Mouse (Mus musculus) urinary bladder, postnatal 25 days (tissue): ENCODE measurements around the gene Zcchc3.
"Not testable (repeated sequence)": the region's sequence is repeated elsewhere in the genome, so short reads cannot be mapped to it uniquely, and the experiment has no call there.

ENCODE experiments used
- DNase-seq: peaks from one replicate; pipeline ENCODE4 v3.0.0; 2022; ENCODE audit warnings: low spot score

Zcchc3 gene

DNA sequence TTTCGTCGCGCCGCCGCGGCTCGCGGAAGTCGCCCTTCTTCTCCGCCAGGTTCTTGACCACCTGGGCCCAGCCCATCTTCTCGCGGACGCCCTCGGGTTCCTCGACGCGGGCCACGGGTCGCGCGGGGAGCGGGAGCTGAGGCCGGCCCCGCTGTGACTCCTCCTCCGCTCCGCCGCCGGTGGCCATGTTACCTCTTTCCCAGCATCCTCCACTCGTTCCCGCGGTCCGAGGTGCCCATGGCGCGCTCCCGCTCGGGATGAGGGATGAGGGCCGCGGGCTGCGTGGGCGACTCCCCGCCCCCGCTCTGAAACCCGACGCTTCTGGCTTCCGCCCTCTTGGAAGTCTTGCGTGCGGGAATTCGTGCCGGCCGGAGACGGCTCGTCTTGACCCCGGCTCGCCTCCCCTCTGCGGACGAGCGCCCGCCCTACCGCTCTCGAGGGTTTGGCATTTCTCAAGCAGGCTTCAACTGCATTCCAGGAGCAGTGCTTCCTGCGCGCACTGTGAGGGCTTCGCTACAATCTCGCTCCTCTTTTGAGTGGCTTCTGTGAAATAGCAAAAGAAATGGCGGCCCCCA is at the start of gene Zcchc3:
Zcchc3 (minus strand) TSS at position 437 of the 575 bp plus-strand sequence.
- DNase-seq = peak; percentile 76

DNA sequence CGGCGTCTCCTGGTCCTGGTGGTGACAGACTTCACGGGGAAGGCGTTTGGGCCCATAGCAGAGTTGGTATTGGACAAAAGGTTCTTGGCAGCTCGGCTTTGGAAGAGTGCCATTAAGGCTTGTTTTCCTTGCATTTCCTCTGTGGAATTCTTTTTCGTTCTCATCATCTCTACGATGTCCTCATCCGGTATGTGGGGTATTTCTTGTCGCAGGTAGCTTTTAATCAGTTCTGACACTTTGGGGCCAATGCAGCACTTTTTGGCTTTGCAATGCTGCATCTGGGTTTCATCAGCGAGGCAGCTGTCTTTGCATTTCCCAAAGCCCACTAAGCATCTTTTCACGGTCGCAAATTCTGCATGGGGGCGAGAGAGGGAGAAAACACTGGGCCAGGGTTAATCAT is 44.4 kb upstream of the Zcchc3 start:
- DNase-seq = no peak

DNA sequence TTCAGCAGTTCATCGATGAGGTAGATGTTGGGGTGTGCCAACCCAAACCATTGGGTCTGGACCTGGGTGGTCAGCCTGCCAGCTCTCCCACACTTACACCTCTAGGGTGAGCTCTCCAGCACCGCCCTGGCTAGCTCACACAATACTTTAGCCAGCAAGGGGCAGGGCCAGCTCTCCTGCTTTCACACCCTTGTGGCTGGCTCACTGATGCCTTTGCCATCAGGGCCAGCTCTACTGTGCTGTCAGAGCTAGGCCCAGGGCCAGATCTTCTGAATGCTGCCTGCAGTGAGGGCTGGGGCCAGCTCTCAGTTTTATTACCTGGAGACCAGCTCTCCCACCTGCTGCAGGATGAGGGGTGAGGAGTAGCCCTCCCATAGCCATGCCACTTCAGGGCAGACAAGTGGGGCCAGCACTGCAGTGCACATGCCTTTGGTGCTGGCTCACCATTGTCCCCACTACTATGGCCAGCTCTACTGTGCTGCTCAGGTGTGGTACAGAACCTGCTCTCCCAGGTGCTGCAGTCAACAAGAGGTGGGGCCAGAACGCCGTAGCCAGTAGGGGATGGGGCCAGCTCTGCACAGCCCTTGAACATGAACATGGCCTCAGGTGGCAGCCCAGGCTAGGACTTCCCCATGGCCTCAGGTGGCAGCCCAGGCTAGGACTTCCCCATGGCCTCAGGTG is 37.4 kb upstream of the Zcchc3 start:
- DNase-seq = no peak

DNA sequence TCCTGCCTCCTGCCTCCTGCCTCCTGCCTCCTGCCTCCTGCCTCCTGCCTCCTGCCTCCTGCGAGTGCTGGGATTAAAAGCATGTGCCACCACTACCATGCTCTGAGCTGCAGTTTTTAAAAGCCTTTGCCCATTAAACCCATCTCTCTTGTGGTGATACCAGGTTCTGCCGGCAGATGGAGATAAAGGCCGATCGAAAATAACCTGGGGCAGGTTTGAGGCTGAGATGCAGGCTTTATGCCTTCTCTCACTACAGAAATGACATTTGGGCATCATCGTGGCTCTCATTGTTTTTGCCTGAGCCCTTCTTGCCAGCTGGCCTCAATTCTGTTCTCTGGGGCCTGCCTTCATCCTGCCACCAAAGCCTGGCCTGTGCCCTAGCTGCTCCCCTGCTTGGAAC is 35.4 kb upstream of the Zcchc3 start:
- DNase-seq = peak; percentile 37

DNA sequence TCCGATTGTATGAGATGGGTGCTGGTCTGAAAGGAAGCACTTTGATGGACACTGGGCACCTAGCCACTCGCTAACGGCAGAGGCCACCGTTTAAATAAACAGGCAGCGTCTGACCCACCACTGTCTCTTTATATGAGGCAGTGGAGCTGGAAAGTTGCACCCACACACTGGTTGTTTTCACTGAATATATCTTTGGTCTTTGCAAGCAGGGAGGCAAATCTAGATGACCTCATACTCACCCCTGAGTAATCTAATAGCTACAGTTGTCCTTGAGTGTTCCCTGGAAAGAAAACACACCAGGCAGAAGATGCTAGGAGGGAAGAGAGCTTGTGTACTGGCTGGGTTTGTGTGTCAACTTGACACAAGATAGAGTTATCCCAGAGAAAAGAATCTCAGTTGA is 32.6 kb upstream of the Zcchc3 start:
- DNase-seq = no peak

DNA sequence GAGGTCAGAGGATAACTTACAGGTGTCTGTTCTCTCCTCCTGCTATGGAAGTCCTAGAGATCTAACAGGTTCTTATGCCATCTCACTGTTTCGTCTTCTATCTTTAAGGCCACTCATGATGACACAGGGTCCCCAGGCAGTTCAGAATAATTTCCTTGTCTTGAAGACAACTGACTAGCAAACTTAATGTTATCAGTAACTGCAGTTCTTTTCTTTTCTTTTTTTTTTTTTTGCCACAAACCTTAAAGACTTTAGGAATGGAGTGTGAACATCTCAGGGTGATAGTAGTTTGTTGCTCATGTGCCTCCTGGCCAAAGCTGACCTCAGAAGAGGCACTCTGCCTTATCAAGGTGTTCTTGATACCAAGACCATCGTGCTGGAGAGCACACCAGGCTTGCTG is 31.8 kb upstream of the Zcchc3 start:
- no peak for DNase-seq

DNA sequence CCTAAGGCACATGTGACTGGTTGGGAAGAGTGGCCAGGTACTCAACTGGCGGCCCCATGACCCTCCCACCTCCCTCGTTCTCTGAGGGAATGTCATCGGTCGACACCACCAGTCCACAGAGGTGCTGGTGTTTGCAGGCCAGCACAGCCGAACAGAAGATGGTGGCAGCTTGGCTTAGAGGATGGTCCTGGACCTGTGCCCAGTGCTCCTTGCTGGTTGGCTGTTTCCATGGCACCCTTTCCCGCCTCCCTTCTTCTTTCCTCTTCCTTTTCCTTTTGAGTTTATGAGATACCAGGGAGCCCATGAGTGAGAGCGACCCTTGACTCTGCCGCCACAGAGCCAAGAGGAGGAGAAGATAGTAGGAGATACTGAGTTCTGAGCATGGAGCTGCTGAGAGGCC is 28.5 kb upstream of the Zcchc3 start:
- DNase-seq = no peak

DNA sequence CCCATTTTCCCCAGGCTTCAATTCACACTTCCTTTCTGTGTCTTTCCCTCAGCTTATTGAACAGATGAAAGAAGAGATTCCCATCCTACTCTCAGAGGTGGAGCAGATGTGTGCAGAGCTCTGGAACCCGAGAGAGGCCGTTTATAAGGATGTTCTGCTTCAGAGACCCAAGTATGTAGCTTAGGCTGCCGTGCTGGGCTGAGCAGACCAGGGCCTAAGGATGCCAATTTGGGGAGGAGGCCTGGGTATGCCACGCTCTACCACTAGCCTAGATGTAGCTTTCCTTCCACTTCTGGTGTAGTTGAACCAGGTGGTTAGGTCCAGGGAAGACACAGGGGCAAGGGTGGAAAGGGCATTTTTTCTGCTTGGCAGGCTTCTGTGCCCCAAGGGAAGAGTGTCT is 27.5 kb upstream of the Zcchc3 start:
- DNase-seq = no peak

DNA sequence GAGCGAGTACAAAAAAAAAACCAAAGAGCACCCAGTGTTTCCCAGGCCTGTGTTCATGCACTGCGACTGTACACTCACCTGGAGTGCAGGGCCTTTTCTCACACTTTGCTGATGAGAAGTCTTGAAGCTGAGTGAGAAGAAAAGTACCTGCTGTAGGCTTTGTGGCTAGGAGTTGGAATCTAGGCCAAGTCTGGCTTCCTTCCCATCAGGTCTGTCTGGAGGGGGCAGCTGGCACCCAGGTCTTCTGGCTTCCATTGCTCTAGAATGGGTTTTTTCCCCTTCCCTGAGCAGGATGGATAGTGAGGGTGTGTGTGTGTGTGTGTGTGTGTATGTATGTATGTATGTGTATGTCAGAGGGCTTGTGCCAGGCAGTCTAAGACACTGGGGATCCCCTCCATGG is 25.0 kb upstream of the Zcchc3 start:
- no peak for DNase-seq

DNA sequence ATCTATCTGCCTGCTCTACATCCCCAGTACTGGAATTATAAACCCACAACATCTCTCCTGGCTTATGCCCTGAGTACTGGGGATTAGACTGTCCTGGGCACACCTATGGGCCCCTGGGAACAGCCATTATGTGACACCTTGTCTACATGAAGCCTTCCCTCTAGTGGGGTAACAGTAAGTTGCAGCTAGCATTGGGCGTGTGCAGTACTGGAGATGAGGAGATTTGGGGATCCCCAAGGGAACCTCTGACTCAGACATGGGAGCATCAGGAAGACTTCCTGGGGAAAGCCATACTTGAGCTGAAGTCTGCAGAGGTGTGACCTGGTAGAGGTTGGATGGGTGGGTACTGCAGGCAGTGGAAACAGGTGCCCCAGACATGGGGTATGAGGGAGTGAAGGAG is 24.1 kb upstream of the Zcchc3 start:
- DNase-seq = no peak

DNA sequence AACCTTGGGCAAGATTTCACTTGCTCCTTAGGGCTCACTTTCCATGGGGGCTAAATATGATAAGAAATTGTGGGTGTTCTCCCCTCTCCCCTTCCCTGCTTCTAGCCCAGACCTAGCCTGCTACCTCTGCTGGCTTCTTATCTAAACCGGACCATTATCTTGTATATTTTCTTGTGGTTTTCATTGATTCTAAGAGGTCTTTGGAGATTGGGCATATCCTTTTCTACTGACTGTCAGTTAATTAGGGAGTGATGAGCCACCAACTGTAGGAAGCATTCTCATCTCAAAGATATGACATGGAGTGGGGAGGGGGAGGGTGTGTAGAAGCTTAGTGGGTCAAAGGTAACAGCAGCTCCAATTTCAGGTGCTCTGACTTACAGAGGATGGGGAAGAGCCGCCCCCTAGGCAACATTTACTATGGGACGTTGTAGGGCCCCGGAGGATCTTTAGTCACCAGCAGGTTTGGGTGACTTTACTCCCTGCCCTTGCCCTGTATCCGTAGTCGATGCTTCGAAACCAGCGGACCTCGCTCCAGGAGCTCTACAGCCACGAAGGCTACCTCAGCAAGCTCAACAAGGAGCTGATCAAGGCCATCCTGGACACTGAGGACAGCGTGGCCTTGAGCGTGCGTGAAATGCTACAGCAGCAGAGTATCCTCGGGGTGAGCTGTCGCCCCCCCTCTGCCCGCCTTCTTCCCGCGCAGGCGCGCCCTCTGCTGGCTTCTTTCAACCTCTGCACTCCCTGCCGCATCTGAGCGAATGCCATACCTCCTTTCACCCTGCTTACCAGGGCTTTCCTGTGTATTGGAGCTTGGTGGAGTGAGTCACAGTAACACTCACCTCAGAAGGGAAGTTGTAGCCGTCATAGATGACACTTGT is 22.4 kb upstream of the Zcchc3 start:
- peak; percentile 89 for DNase-seq

DNA sequence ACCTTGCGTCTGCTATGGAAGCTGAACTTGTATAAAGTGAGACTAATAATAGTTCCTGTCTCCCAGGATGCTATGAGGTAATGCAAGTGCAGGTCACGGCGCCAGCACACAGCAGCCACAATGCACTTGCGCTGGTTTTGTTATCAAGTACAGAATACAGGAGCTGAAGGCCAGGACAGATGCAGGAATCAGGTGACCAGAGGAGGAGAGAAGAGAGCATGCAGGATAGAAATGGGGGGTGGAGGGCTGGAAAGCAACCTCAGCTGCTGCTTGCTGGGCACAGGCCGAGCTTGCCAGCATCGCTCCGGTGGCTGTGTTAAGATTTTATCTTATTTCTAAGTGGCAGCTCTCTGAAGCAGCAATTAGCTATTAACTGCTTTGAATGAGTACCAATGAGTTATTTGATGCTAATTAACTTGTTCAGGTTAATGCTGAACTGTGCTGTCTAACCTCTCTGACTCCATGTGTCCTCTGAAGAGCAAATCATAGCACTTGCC is 21.6 kb upstream of the Zcchc3 start:
- DNase-seq = no peak

DNA sequence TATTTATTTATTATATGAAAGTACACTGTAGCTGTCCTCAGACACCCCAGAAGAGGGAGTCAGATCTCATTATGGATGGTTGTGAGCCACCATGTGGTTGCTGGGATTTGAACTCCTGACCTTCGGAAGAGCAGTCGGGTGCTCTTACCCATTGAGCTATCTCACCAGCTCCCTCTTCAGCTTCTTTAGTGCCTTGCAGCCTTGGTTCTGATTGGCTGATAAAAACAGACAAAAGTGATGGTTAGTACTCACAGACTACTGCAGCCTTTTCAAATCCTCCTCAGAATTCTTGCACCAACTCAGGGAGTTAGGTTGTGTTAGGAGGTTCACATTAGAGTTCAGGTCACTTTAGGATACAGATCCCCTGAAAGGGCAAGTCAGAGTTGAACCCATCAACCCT is 13.7 kb upstream of the Zcchc3 start:
- DNase-seq = not testable (repeated sequence)

DNA sequence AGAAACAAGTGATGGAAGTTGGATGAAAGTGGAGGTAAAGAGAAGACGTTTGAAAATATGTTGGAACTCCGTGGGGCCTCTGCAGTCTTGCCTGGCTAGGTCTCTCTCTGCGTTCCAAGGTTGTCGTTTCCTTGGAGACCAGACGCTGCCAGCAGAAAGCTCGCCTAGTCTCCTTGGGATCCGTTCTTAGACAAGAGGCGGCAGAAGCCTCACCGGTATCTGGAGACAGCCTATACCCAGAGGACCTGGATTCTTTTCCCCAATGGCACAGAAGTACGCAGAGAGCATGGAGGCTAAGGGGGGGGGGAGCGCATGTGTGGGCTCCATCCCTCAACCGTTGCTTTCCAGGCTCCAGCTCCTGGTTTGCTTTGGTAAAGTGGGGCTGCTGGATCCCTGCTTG is 12.7 kb upstream of the Zcchc3 start:
- no peak for DNase-seq

DNA sequence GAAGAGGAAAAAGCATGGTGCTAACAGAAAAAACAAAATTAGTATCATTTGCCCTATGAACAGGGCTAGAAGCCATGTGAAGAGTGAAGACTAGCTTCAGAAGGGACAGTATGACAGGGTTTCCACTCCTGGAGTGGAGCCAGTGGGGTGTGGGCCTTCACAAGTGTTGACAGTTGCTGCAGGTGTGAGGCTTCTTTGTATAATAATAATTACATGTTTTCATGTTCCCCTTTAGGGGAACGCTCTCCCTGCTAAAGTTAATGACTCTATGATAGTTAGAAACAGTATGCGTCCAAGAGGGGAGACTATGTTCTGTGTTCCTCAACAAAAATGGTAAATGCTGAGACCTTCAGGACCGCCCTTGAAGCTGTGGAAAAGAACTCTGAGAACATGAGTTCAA is 959 bp upstream of the Zcchc3 start:
- no peak for DNase-seq

DNA sequence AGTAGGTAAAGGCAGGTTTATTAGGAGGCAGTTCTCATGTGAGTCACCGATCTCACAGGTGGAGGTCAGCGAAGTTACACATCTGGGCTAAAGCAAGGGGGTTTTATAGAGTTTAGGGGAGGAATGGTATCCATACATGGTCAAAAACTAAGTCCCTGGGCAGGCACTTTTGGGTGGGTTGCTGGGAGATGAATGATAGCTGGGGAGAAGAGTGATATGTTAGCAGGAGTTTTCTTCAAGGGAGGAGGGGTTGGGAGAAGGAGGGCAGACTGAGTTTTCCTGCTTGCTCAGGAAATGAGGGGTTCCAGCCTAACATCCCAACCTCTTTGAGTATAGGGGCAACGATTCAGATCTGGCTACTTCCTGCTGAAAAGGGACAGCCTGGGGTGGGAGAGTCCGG is 460 bp upstream of the Zcchc3 start, which contains the start of gene 6820408C15Rik:
6820408C15Rik (plus strand) TSS at position 301 of the 400 bp plus-strand sequence.
- no peak for DNase-seq

DNA sequence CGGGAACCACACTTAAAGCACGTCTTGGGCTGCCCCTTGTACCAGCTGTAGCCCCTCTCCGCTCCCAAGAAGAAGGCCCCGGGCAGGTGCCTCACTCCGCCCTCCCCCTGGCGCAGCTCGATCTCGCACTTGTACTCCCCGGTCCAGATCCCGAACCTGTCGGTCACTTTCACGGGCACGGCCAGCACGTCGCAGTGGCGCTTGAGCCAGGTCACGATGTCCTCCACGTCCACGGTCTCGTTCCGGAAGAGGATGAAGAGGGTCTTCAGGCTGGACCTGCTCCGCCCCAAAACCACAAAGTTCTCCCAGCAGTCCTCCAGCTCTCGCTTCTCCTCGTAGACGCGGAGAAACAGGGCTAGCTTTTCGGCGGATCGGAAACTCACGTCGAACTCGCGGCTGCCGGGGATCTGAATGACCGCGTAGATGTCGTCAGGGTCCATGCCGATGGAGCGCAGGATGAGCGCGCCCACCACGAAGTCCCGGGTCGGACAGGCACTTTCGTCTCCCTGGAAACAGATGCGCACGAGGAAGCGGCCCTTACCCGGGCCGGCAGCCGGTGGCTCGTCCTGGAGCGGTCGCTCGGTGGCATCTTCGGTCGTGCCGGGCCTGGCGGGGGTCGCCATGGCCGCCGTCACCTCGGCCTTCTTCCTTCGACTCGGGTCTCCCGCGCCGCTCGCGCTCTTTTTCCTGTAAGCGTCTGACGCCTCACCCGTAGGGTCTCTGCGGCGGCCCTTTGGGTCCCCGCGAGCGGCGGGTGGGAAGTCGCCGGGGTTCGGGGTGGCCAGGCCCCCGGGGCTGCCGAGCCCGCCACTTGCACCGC is 852 bp downstream of the Zcchc3 start:
- peak; percentile 30 for DNase-seq

DNA sequence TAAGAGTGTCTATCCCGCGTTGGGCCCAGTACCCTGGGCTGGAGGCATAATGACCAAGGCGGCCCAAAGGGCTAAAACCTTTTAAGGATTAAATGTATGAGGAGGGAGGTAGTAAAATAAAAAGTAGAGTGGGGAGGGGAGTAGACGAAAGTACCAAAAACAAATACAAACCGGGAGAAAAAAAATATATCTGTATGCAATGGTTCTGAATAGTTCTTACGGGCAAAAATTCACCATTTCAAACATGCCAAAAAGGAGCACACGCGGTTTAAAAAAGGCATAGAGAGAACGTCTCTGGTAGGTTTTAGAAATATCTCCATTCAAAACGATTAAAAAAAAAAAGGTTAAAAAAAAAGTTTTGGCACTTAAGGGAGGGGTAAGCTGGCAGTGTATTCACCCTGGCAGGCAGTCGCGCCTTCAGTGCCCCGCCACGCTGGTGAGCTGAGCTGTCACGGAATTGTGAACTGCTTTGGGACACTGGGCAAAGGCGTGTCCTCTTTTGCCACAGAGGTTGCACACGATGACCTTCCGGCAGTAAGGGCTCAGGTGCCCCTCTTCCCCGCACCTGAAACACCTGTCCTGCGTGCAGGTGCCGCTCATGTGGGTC is 1.6 kb downstream of the Zcchc3 start:
- DNase-seq = no peak

DNA sequence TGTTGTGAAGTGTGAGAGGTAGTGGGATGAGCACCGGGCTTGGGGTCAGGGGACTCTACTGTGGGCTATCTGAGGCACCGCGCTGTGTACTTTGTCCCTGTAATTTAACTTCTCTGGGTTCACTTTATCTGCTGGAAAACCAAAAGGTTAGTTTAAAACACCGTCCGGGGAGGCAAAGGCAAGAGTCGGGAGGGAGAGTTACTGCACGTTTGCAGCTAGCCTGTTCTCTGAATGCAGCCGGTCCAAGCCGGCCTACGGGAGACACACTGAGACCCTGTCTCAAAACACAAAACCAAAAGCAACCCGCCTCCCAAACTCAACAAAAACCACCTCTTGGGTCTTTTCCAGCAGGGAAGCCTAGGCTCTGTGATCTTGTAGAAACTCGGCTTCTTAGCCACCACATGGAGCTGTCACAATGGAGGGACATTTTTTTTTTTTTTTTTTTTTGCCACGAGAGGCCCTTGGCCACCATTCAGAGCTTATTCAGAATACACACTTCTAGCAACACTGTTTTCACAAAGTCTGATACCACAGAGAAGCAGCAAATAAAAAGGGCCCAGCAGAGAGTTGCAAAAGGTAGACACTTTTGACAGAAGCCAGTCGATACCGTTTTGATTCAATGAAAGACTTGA is 2.2 kb downstream of the Zcchc3 start:
- no peak for DNase-seq

DNA sequence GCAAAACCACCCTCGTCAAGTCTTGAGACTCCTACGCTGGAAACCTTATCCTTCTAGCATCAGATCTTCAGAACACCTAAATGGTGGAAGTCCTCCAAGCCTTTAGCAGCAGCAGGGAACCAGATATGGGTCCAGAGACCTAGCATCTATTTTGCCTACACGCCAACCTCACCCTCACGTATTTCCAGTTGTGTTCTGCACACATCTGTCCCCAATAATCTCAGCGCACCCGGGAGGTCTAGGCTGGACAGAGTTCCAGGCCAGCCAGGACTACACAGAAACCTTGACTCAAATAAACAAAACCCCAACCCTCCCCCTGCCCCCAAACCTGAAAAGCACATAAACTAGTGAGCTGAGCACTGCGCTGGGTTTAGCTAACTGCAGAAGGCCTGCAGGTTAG is 3.4 kb downstream of the Zcchc3 start:
- no peak for DNase-seq

DNA sequence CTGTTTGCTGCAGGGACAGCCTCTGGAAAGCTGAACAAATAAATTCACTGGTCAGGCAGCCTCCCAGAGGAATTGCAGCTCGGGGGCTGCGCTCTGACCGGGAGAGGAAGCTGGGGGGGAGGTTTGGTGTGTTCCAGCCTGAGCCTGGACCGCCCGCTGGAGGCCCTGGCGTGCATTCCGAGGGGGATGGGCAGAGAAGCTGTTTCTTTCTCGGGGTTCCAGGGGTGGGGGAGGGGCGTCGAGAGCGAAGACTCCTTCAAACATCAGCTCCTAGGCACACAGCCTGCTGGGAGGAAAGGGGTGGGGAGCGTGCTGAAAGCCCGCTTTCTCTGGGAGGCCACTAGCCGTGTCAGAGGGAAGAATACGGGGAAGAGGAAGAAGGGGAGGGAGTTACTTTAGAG is 3.9 kb downstream of the Zcchc3 start:
- DNase-seq = peak; percentile 47
